Mouse (Mus musculus) brain, embryonic 14.5 days (tissue): ENCODE results near the gene Ralgapb.

Source experiments
- CTCF ChIP-seq: fragments of 200-500 bp; IDR thresholded peaks from 2 replicates; pipeline ENCODE4 v1.5.1; 2012; ENCODE audit warnings: inconsistent platforms, mild to moderate bottlenecking, moderate library complexity, borderline replicate concordance; ENCODE audit not compliant: insufficient read depth, insufficient read length; ENCODE audit errors: extremely low read depth
- POLR2A ChIP-seq: fragments of 200-500 bp; IDR thresholded peaks from 2 replicates; pipeline ENCODE4 v1.6.1; 2012; ENCODE audit warnings: mild to moderate bottlenecking, inconsistent platforms, borderline replicate concordance; ENCODE audit not compliant: poor library complexity, insufficient read depth, insufficient read length, severe bottlenecking; ENCODE audit errors: extremely low read depth

DNA sequence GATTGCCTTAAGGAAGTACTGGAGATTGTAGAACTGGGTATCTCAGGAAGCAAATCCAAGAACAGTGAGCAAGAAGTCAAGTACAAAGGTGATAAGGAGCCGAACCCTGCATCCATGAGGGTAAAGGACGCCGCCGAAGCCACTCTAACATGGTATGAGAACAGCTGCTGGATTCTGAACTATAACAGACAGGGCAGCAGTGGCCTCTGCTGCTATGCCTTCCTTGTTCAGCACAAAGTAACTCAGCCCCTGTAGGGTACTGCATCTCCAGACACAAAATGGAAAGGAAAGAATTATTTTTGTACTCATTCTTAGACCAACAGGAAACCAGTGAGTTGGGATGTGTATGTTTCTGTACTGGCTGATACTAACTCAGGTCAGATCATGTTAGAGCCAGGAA lies 46.8 kb downstream of the Ralgapb start:
- TF ChIP-seq CTCF (no peak), POLR2A (no peak)
